Comparison of ENCODE assay signal across 11 mouse cellular contexts in genomic region chr4:66285034-66285433, GRCm38 (mm10).
"Had no signal": no experiment of that assay in that cellular context is flagged by ENCODE, and none has a peak within 500 bp of the region (broad histone marks: within the 10 kb centered on the region; RNA-seq: fewer than 3 reads in every experiment).

No protein-coding gene starts in this region.

- DNase-seq: retina, postnatal 1 day; right cerebral cortex, adult 18-20 months; right cerebral cortex, postnatal 14 days; right cerebral cortex, postnatal 25 days; right cerebral cortex, postnatal 4 days; thymus, adult 18-20 months; thymus, adult 2 months; thymus, postnatal 14 days; thymus, postnatal 25 days; thymus, postnatal 36 days; thymus, postnatal 4 days had no signal
